Mouse (Mus musculus) urinary bladder, adult 2 months (tissue): ENCODE measurements around the gene Tmprss2. TPM values are rescaled to one million over a fixed set of nuclear protein-coding genes. Genes with fewer than 3 reads are reported as not detected.
"Not testable (repeated sequence)": the region's sequence is repeated elsewhere in the genome, so short reads cannot be mapped to it uniquely, and the experiment has no call there.

Experiments
- DNase-seq: peaks from one replicate; pipeline ENCODE4 v3.0.0; 2022; ENCODE audit warnings: low spot score
- polyA plus RNA-seq: library from polyadenylated mRNA; depleted of rRNA; stranded (reverse); fragments of >200 nt; gene quantifications from 2 replicates; pipeline ENCODE4 v1.2.3, GENCODE M21; 2012; rRNA removed

Tmprss2 gene
- polyA plus RNA-seq, 1 experiment = 604 TPM

- DNase-seq = no peak
Observed at GRCm38 (mm10) chr16:97591512-97591911, 19.5 kb downstream of the Tmprss2 start.

- DNase-seq = not testable (repeated sequence)
Observed at GRCm38 (mm10) chr16:97582876-97583275, 28.1 kb downstream of the Tmprss2 start.

GRCm38 (mm10) chr16:97569426-97569825, 41.6 kb downstream of the Tmprss2 start:
- no peak for DNase-seq

- DNase-seq = no peak
Observed at GRCm38 (mm10) chr16:97568662-97569061, 42.3 kb downstream of the Tmprss2 start.

- DNase-seq = no peak
Observed at GRCm38 (mm10) chr16:97544340-97544739, 66.7 kb downstream of the Tmprss2 start.

GRCm38 (mm10) chr16:97536859-97537258, 74.1 kb downstream of the Tmprss2 start:
- no peak for DNase-seq

- DNase-seq = no peak
Observed at GRCm38 (mm10) chr16:97535808-97536413, 75.1 kb downstream of the Tmprss2 start.

- no peak for DNase-seq
Observed at GRCm38 (mm10) chr16:97534876-97535461, 76.0 kb downstream of the Tmprss2 start.

- no peak for DNase-seq
Observed at GRCm38 (mm10) chr16:97534448-97534847, 76.5 kb downstream of the Tmprss2 start.

- no peak for DNase-seq
Observed at GRCm38 (mm10) chr16:97533751-97534150, 77.2 kb downstream of the Tmprss2 start.

- DNase-seq = no peak
Observed at GRCm38 (mm10) chr16:97533126-97533525, 77.9 kb downstream of the Tmprss2 start.

- no peak for DNase-seq
Observed at GRCm38 (mm10) chr16:97529241-97529640, 81.8 kb downstream of the Tmprss2 start.

- no peak for DNase-seq
Observed at GRCm38 (mm10) chr16:97523024-97523423, 88.0 kb downstream of the Tmprss2 start.

GRCm38 (mm10) chr16:97521983-97522382, 89.0 kb downstream of the Tmprss2 start:
- no peak for DNase-seq

GRCm38 (mm10) chr16:97516341-97516740, 94.7 kb downstream of the Tmprss2 start:
- no peak for DNase-seq

Other genes starting within 250 kb of the Tmprss2 start
- 2.2 TPM in 2 replicates for gene Mx1, start 148.3 kb downstream of the Tmprss2 start, polyA plus RNA-seq
- 0.17 TPM in 1 of 2 replicates, not detected in the other for gene Fam3b, start 96.4 kb downstream of the Tmprss2 start, polyA plus RNA-seq
- gene Ripk4, start 152.6 kb upstream of the Tmprss2 start, polyA plus RNA-seq = 42.0 and 52.5 TPM in 2 replicates
- 7.2 and 7.3 TPM in 2 replicates for gene Prdm15, start 240.7 kb upstream of the Tmprss2 start, polyA plus RNA-seq